Mouse (Mus musculus) kidney, embryonic 15.5 days (tissue): ENCODE data around the gene Mphosph6. TPM values are rescaled to one million over a fixed set of nuclear protein-coding genes. Genes with fewer than 3 reads are reported as not detected.

Experiments used
- ATAC-seq: fragments of 200-750 bp; cut with Nextera tagmentation; replicated peaks from 2 replicates; pipeline ENCODE4 v1.8.0; 2017; ENCODE audit warnings: moderate TSS enrichment; ENCODE audit not compliant: low FRiP score
- H3K27ac ChIP-seq: fragments of 300-500 bp; sonication (generic); 2 replicates; pipeline ENCODE4 v1.5.1; 2015; ENCODE audit warnings: mild to moderate bottlenecking, inconsistent platforms
- H3K27me3 ChIP-seq: fragments of 300-500 bp; sonication (generic); 2 replicates; pipeline ENCODE4 v1.6.1; 2015; ENCODE audit warnings: inconsistent platforms
- H3K36me3 ChIP-seq: fragments of 300-500 bp; sonication (generic); 2 replicates; pipeline ENCODE4 v1.6.1; 2015; ENCODE audit warnings: inconsistent platforms
- H3K4me1 ChIP-seq: fragments of 300-500 bp; sonication (generic); 2 replicates; pipeline ENCODE4 v1.6.1; 2015; ENCODE audit warnings: inconsistent platforms
- H3K4me2 ChIP-seq: fragments of 300-500 bp; sonication (generic); 2 replicates; pipeline ENCODE4 v1.6.1; 2015; ENCODE audit warnings: moderate library complexity, mild to moderate bottlenecking, inconsistent platforms
- H3K4me3 ChIP-seq: fragments of 300-500 bp; sonication (generic); replicated peaks from 2 replicates; pipeline ENCODE4 v1.5.1; 2015; ENCODE audit warnings: mild to moderate bottlenecking, inconsistent platforms
- H3K9ac ChIP-seq: fragments of 300-500 bp; sonication (generic); 2 replicates; pipeline ENCODE4 v1.6.1; 2015; ENCODE audit warnings: mild to moderate bottlenecking, inconsistent platforms
- H3K9me3 ChIP-seq: fragments of 300-500 bp; sonication (generic); replicated peaks from 2 replicates; pipeline ENCODE4 v1.6.1; 2016; ENCODE audit warnings: inconsistent platforms
- WGBS: fragments of 180-500 bp; shearing (Covaris S2); methylation state at CpG from one replicate; pipeline ENCODE4 v1.1.7; 2015; ENCODE audit warnings: mixed read lengths; 5-methylcytosine and 5-hydroxymethylcytosine counted together
- polyA plus RNA-seq: library from polyadenylated mRNA; unstranded; fragments of >200 nt; fragmentation: Nextera tagmentation; extraction: Ambion mirVana; gene quantifications from 2 replicates; pipeline ENCODE4 v1.2.1, GENCODE M21; 2015

Gene Mphosph6
- polyA plus RNA-seq, 1 experiment from 2014 or later, result 64.9 TPM

DNA sequence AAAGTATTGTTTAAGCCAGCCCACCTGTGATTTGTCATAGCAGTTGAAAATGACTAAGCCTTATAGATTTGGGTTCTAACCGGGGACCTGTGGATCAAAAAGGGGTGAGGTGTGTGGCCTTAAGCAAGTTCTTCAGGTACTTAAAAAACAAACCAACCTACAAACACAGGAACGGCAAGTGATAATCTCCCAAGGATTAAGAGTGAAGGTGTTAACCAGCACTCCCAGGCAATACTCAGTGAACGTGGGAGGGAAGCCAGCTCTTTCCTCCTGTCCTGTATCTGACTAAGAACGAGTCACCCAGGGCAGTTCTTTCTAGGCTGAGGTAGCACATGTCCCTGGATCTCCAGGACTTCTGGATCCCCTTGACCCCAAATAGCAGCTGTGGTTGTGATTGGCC, 37.1 kb downstream of the Mphosph6 start:
- no peaks in the 10 kb centered on the region for H3K4me1 ChIP-seq
- no peaks in the 10 kb centered on the region for H3K9me3 ChIP-seq
- no peak overlapping the region for H3K4me2 ChIP-seq
- ATAC-seq, result no peak
- H3K4me3 ChIP-seq, result no peak overlapping the region
- H3K36me3 ChIP-seq, result no peaks in the 10 kb centered on the region
- H3K27me3 ChIP-seq, result no peaks in the 10 kb centered on the region
- 71% methylated on average over 4 of the region's 4 CpGs for WGBS
- H3K27ac ChIP-seq, result no peak overlapping the region
- H3K9ac ChIP-seq, result no peak overlapping the region

GRCm38 (mm10) chr8:117762776-117763175, 39.0 kb downstream of the Mphosph6 start:
- Histone ChIP-seq H3K9me3 (no peaks in the 10 kb centered on the region), H3K27ac (no peak overlapping the region), H3K36me3 (no peaks in the 10 kb centered on the region), H3K4me1 (no peaks in the 10 kb centered on the region), H3K4me2 (no peak overlapping the region), H3K4me3 (no peak overlapping the region), H3K9ac (no peak overlapping the region), H3K27me3 (no peaks in the 10 kb centered on the region)
- ATAC-seq, result no peak
- 82% methylated on average over 6 of the region's 6 CpGs for WGBS

- no peaks in the 10 kb centered on the region for H3K27me3 ChIP-seq
- no peaks in the 10 kb centered on the region for H3K4me1 ChIP-seq
- no peak overlapping the region for H3K9ac ChIP-seq
- H3K36me3 ChIP-seq, result no peaks in the 10 kb centered on the region
- no peak overlapping the region for H3K4me3 ChIP-seq
- 76% methylated on average over 11 of the region's 11 CpGs for WGBS
- no peaks in the 10 kb centered on the region for H3K9me3 ChIP-seq
- no peak overlapping the region for H3K27ac ChIP-seq
- no peak overlapping the region for H3K4me2 ChIP-seq
- no peak for ATAC-seq
These were observed 43.8 kb downstream of the Mphosph6 start for GRCm38 (mm10) chr8:117757900-117758299.

- Histone ChIP-seq H3K36me3 (no peaks in the 10 kb centered on the region), H3K4me1 (no peaks in the 10 kb centered on the region), H3K27me3 (no peaks in the 10 kb centered on the region), H3K4me3 (no peak overlapping the region), H3K9me3 (no peaks in the 10 kb centered on the region), H3K4me2 (no peak overlapping the region), H3K27ac (no peak overlapping the region), H3K9ac (no peak overlapping the region)
- ATAC-seq, result no peak
- 51% methylated on average over 2 of the region's 2 CpGs for WGBS
These were observed 52.3 kb downstream of the Mphosph6 start for GRCm38 (mm10) chr8:117749436-117749835.

- no peaks in the 10 kb centered on the region for H3K9me3 ChIP-seq
- no peak overlapping the region for H3K4me2 ChIP-seq
- no peak overlapping the region for H3K9ac ChIP-seq
- no peaks in the 10 kb centered on the region for H3K4me1 ChIP-seq
- H3K27ac ChIP-seq, result peak overlapping the region; percentile 60
- no peaks in the 10 kb centered on the region for H3K36me3 ChIP-seq
- 59% methylated on average over 8 of the region's 9 CpGs for WGBS
- peak; percentile 78; the same call in 1 of the 2 replicates for ATAC-seq
- no peaks in the 10 kb centered on the region for H3K27me3 ChIP-seq
- H3K4me3 ChIP-seq, result no peak overlapping the region
These were observed 53.6 kb downstream of the Mphosph6 start for GRCm38 (mm10) chr8:117747886-117748730.

DNA sequence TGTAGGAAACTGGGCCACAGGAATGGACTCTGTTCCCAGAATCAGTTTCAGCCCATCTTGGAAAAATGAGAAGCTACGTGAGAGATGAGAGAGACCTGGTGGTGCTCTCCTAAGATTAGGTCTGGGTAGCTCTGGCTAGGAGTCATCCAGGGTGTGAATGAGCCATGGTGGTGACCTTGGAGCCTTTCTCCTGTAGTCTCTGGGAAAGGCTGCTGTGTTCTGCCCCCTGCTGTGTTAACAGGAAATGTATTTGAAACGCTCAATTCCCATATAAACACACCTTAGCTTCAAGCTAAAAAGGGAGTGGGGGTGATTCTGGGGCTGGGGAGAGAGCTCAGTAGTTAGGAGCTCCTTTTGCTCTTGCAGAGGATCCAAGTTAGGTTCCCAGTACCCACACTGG, 54.3 kb downstream of the Mphosph6 start:
- WGBS, result 45% methylated on average over 2 of the region's 2 CpGs
- Histone ChIP-seq H3K9me3 (no peaks in the 10 kb centered on the region), H3K4me3 (no peak overlapping the region), H3K27ac (0 out of 2 replicates have a peak overlapping the region, but pooled peaks have one; percentile 27), H3K9ac (no peak overlapping the region), H3K4me1 (no peaks in the 10 kb centered on the region), H3K4me2 (no peak overlapping the region), H3K36me3 (no peaks in the 10 kb centered on the region), H3K27me3 (no peaks in the 10 kb centered on the region)
- peak; percentile 52; the same call in 1 of the 2 replicates for ATAC-seq

GRCm38 (mm10) chr8:117746651-117747050, 55.1 kb downstream of the Mphosph6 start:
- Histone ChIP-seq H3K9ac (no peak overlapping the region), H3K4me3 (no peak overlapping the region), H3K4me1 (no peaks in the 10 kb centered on the region), H3K4me2 (0 out of 2 replicates have a peak overlapping the region, but pooled peaks have one; percentile 1), H3K27me3 (no peaks in the 10 kb centered on the region), H3K27ac (no peak overlapping the region), H3K9me3 (no peaks in the 10 kb centered on the region), H3K36me3 (no peaks in the 10 kb centered on the region)
- WGBS, result 73% methylated on average over 5 of the region's 5 CpGs
- ATAC-seq, result no peak

DNA sequence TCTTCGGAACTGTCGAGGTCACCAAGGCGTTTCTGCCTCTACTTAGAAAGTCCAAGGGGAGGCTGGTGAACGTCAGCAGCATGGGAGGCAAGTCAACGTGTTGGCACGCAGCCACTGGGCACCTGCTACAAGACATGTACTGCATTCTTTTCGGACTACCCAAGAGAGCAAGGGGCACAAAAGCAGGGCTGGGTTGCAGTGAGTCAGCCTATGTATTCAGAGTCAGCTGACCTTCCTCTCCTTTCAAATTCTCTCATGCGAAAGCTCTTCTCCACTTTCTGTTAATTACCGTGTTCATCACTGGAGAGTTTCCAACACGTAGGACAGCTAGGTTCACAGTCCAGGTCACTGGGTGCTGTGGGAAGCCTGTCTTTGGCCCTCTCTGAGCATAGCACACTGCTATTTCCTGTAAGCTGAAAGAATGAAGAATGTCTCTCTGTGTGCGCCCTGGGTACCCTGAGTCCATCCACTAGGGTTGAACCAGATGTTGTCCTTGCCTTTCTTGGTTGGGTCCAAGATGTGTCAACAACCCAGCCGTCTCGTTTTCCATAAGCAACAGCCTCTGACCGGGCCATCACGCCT, 59.2 kb downstream of the Mphosph6 start:
- WGBS, result 76% methylated on average over 15 of the region's 15 CpGs
- H3K9ac ChIP-seq, result no peak overlapping the region
- no peaks in the 10 kb centered on the region for H3K36me3 ChIP-seq
- H3K27ac ChIP-seq, result no peak overlapping the region
- H3K4me3 ChIP-seq, result no peak overlapping the region
- H3K4me2 ChIP-seq, result no peak overlapping the region
- no peaks in the 10 kb centered on the region for H3K27me3 ChIP-seq
- no peaks in the 10 kb centered on the region for H3K9me3 ChIP-seq
- ATAC-seq, result peak; percentile 36; the same call in 1 of the 2 replicates
- H3K4me1 ChIP-seq, result no peaks in the 10 kb centered on the region

Other genes starting within 250 kb of the Mphosph6 start
- 2.1 and 2.5 TPM in 2 replicates for gene Sdr42e1, start 128.3 kb downstream of the Mphosph6 start, polyA plus RNA-seq
- 2.2 and 2.6 TPM in 2 replicates for gene Hsd17b2, start 100.0 kb downstream of the Mphosph6 start, polyA plus RNA-seq